ENCODE assay signal across 24 mouse cellular contexts in the genomic region with DNA sequence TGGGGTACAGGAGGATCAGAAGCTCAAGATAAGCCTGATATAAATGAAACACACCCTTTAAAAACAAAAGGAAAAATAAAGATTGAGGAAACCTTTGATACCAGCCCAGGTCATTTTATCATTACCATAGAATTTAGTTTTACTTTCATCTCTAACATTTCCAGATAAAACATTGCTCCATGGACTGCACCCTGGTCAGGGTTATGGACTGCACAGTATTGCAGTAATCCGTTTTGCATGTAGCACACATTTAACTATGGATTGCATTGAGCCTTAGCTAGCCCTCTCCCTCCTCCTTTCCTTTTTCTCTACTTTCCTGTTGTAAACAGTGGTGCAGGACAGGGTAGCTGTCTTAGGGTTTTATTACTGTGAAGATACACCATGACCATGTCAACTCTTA. TPM values are rescaled to one million over a fixed set of nuclear protein-coding genes. Genes with fewer than 3 reads are reported as not detected.
DNase-seq lines count a peak whose midpoint lies in the region; ATAC-seq and TF ChIP-seq lines count a peak whose summit lies in the region.
"Had no signal": no experiment of that assay in that cellular context is flagged by ENCODE, and none has a peak within 500 bp of the region (broad histone marks: within the 10 kb centered on the region; RNA-seq: fewer than 3 reads in every experiment).

No protein-coding gene starts in this region.

- no peak for TF ChIP-seq EP300 in liver, postnatal 0 days (IDR thresholded peaks at IDR 0.05; ENCODE audit: low read depth)

- H3K9ac ChIP-seq in liver, postnatal 0 days (replicated peaks): no peak overlapping the region
- H3K9ac ChIP-seq in liver, embryonic 12.5 days: no peak overlapping the region
- H3K9ac ChIP-seq in intestine, embryonic 16.5 days (ENCODE audit: low read depth, low read length): no peak overlapping the region
- no peak overlapping the region for H3K9ac ChIP-seq in heart, embryonic 11.5 days (ENCODE audit: low read depth, low read length)
- H3K9ac ChIP-seq: embryonic facial prominence, embryonic 13.5 days; embryonic facial prominence, embryonic 15.5 days; forebrain, embryonic 12.5 days had no signal

- TF ChIP-seq CTCF in liver, postnatal 0 days (IDR thresholded peaks at IDR 0.05; ENCODE audit: low read depth): no peak
- TF ChIP-seq CTCF in small intestine, adult 2 months (IDR thresholded peaks at IDR 0.05; ENCODE audit: extremely low read depth, insufficient read length, insufficient replicate concordance, low read depth, low read length): no peak

- no peak overlapping the region for H3K4me2 ChIP-seq in liver, postnatal 0 days (ENCODE audit: low read depth, low read length)
- H3K4me2 ChIP-seq in liver, embryonic 12.5 days: no peak overlapping the region
- no peak overlapping the region for H3K4me2 ChIP-seq in intestine, embryonic 16.5 days (ENCODE audit: low read depth, low read length)
- H3K4me2 ChIP-seq in heart, embryonic 11.5 days: no peak overlapping the region
- H3K4me2 ChIP-seq: embryonic facial prominence, embryonic 13.5 days; embryonic facial prominence, embryonic 15.5 days; forebrain, embryonic 12.5 days had no signal

- no peaks in the 10 kb centered on the region for H3K27me3 ChIP-seq in liver, postnatal 0 days (ENCODE audit: insufficient read depth, low read length)
- no peaks in the 10 kb centered on the region for H3K27me3 ChIP-seq in liver, embryonic 12.5 days (replicated peaks)
- H3K27me3 ChIP-seq in intestine, embryonic 16.5 days (replicated peaks; ENCODE audit: control insufficient read depth, insufficient read depth, low read length): no peaks in the 10 kb centered on the region
- no peaks in the 10 kb centered on the region for H3K27me3 ChIP-seq in small intestine, adult 2 months (ENCODE audit: control insufficient read depth, insufficient read depth, low read length)
- H3K27me3 ChIP-seq in heart, embryonic 11.5 days (ENCODE audit: control insufficient read depth, insufficient read depth, low read length): no peaks in the 10 kb centered on the region
- H3K27me3 ChIP-seq: embryonic facial prominence, embryonic 13.5 days; embryonic facial prominence, embryonic 15.5 days; forebrain, embryonic 12.5 days had no signal

- peaks cover 14% of the 10 kb centered on the region for H3K4me1 ChIP-seq in liver, postnatal 0 days (ENCODE audit: insufficient read depth)
- H3K4me1 ChIP-seq in liver, embryonic 12.5 days: no peaks in the 10 kb centered on the region
- H3K4me1 ChIP-seq in intestine, embryonic 16.5 days (ENCODE audit: control insufficient read depth, insufficient read depth, low read length): no peaks in the 10 kb centered on the region; the same call in 1 of the 2 replicates
- peaks cover 27% of the 10 kb centered on the region for H3K4me1 ChIP-seq in small intestine, adult 2 months (ENCODE audit: control insufficient read depth, insufficient read depth, insufficient read length, low read length)
- H3K4me1 ChIP-seq in heart, embryonic 11.5 days (ENCODE audit: control insufficient read depth, insufficient read depth, low read length): no peaks in the 10 kb centered on the region
- H3K4me1 ChIP-seq: embryonic facial prominence, embryonic 13.5 days; embryonic facial prominence, embryonic 15.5 days; forebrain, embryonic 10.5 days; forebrain, embryonic 12.5 days had no signal

- WGBS in liver, postnatal 0 days (ENCODE audit: insufficient replicate concordance): 79% methylated on average over 1 of the region's 1 CpGs
- WGBS in liver, embryonic 12.5 days (ENCODE audit: insufficient replicate concordance): 64% methylated on average over 1 of the region's 1 CpGs
- 56% methylated on average over 1 of the region's 1 CpGs for WGBS in intestine, embryonic 16.5 days
- WGBS in small intestine, adult 2 months: 33% methylated on average over 1 of the region's 1 CpGs
- 68% methylated on average over 1 of the region's 1 CpGs for WGBS in heart, embryonic 11.5 days (ENCODE audit: insufficient replicate concordance)

- 0 out of 2 replicates have a peak overlapping the region, but pooled peaks have one; percentile 1 for H3K27ac ChIP-seq in liver, postnatal 0 days (ENCODE audit: low read depth)
- no peak overlapping the region for H3K27ac ChIP-seq in liver, embryonic 12.5 days
- H3K27ac ChIP-seq in intestine, embryonic 16.5 days (ENCODE audit: low read length): no peak overlapping the region
- peak overlapping the region; percentile 78 for H3K27ac ChIP-seq in small intestine, adult 2 months (ENCODE audit: insufficient read depth, low read depth, low read length)
- H3K27ac ChIP-seq in heart, embryonic 11.5 days (ENCODE audit: low read depth, low read length): no peak overlapping the region
- H3K27ac ChIP-seq: embryonic facial prominence, embryonic 13.5 days; embryonic facial prominence, embryonic 15.5 days; forebrain, embryonic 10.5 days; forebrain, embryonic 12.5 days had no signal

- H3K4me3 ChIP-seq in liver, postnatal 0 days (ENCODE audit: low read depth, low read length): no peak overlapping the region
- no peak overlapping the region for H3K4me3 ChIP-seq in liver, embryonic 12.5 days
- no peak overlapping the region for H3K4me3 ChIP-seq in intestine, embryonic 16.5 days (ENCODE audit: low read length)
- H3K4me3 ChIP-seq in small intestine, adult 2 months (ENCODE audit: low read depth, low read length): no peak overlapping the region
- no peak overlapping the region for H3K4me3 ChIP-seq in heart, embryonic 11.5 days (ENCODE audit: low read depth, low read length)
- H3K4me3 ChIP-seq: embryonic facial prominence, embryonic 13.5 days; embryonic facial prominence, embryonic 15.5 days; erythroblast, embryonic 14.5 days; forebrain, embryonic 10.5 days; forebrain, embryonic 12.5 days had no signal

- no peak for TF ChIP-seq POLR2A in small intestine, adult 2 months (IDR thresholded peaks at IDR 0.05; ENCODE audit: low read depth, low read length)

- H3K9me3 ChIP-seq in liver, postnatal 0 days (ENCODE audit: low read length): no peaks in the 10 kb centered on the region
- H3K9me3 ChIP-seq in liver, embryonic 12.5 days (replicated peaks): no peaks in the 10 kb centered on the region
- no peaks in the 10 kb centered on the region for H3K9me3 ChIP-seq in intestine, embryonic 16.5 days (ENCODE audit: control insufficient read depth, low read length)
- no peaks in the 10 kb centered on the region for H3K9me3 ChIP-seq in heart, embryonic 11.5 days (replicated peaks; ENCODE audit: control insufficient read depth, low read length)
- H3K9me3 ChIP-seq: embryonic facial prominence, embryonic 13.5 days; embryonic facial prominence, embryonic 15.5 days; forebrain, embryonic 10.5 days; forebrain, embryonic 12.5 days had no signal

- no peak for DNase-seq in liver, postnatal 0 days
- DNase-seq in kidney, adult 18-20 months: no peak
- DNase-seq: adrenal gland, adult 2 months; adrenal gland, postnatal 10 days; adrenal gland, postnatal 25 days; cerebellum, adult 11 months; cerebellum, adult 18-20 months; cerebellum, adult 8-10 months; cerebellum, adult 9-11 months; cerebellum, postnatal 14 days; cerebellum, postnatal 36 days; embryo, embryonic 11 days had no signal

- no peak for ATAC-seq in liver, postnatal 0 days
- ATAC-seq in liver, embryonic 12.5 days: no peak
- peak; percentile 60 for ATAC-seq in intestine, embryonic 16.5 days
- ATAC-seq in heart, embryonic 11.5 days (replicated peaks; ENCODE audit: insufficient number of reproducible peaks, low FRiP score, low TSS enrichment): no peak
- ATAC-seq: forebrain, embryonic 14.5 days had no signal

- H3K36me3 ChIP-seq in liver, postnatal 0 days (replicated peaks; ENCODE audit: insufficient read depth, low read length): no peaks in the 10 kb centered on the region
- no peaks in the 10 kb centered on the region for H3K36me3 ChIP-seq in liver, embryonic 12.5 days
- H3K36me3 ChIP-seq in intestine, embryonic 16.5 days (ENCODE audit: control insufficient read depth, insufficient read depth, low read length): no peaks in the 10 kb centered on the region
- no peaks in the 10 kb centered on the region for H3K36me3 ChIP-seq in small intestine, adult 2 months (ENCODE audit: control insufficient read depth, insufficient read depth, low read length)
- H3K36me3 ChIP-seq in heart, embryonic 11.5 days (ENCODE audit: control insufficient read depth, insufficient read depth, low read length): no peaks in the 10 kb centered on the region
- H3K36me3 ChIP-seq: embryonic facial prominence, embryonic 15.5 days; forebrain, embryonic 10.5 days; forebrain, embryonic 12.5 days had no signal

RNA-seq across cellular contexts. Expression of gene Snx29, which starts 8.3 kb away (rescaled TPM):
- 1.7 and 2.3 TPM in 2 replicates for polyA plus RNA-seq in liver, postnatal 0 days (2015; fragmentation: Nextera tagmentation; extraction: Ambion mirVana)
- polyA plus RNA-seq in liver, embryonic 12.5 days (2016; fragmentation: Nextera tagmentation; extraction: Ambion mirVana): 4.6 and 4.9 TPM in 2 replicates
- polyA plus RNA-seq in intestine, embryonic 16.5 days (2015; fragmentation: Nextera tagmentation; extraction: Ambion mirVana): 5.9 and 6.3 TPM in 2 replicates
- 1.8 and 6.0 TPM in 2 replicates for polyA plus RNA-seq in small intestine, adult 2 months (2012; rRNA removed)
- 7.1 and 8.2 TPM in 2 replicates for polyA plus RNA-seq in heart, embryonic 11.5 days (2014; fragmentation: Nextera tagmentation; extraction: Ambion mirVana)

RNA-seq across cellular contexts. Expression of gene Tnfrsf17, which starts 17.4 kb away (rescaled TPM):
- polyA plus RNA-seq in liver, postnatal 0 days (2015; fragmentation: Nextera tagmentation; extraction: Ambion mirVana): not detected in 2 replicates
- polyA plus RNA-seq in liver, embryonic 12.5 days (2016; fragmentation: Nextera tagmentation; extraction: Ambion mirVana): not detected in 2 replicates
- not detected in 2 replicates for polyA plus RNA-seq in intestine, embryonic 16.5 days (2015; fragmentation: Nextera tagmentation; extraction: Ambion mirVana)
- 4.7 and 12.2 TPM in 2 replicates for polyA plus RNA-seq in small intestine, adult 2 months (2012; rRNA removed)
- polyA plus RNA-seq in heart, embryonic 11.5 days (2014; fragmentation: Nextera tagmentation; extraction: Ambion mirVana): not detected in 2 replicates
- polyA plus RNA-seq: adrenal gland, adult 2 months; C2C12; embryonic facial prominence, embryonic 11.5 days; embryonic facial prominence, embryonic 15.5 days; erythroblast, embryonic 14.5 days; forebrain, embryonic 10.5 days; forebrain, embryonic 12.5 days; forebrain, embryonic 14.5 days had no signal

Comparison
In these comparisons a context has a peak if more than half of its experiments do, and no peak if none do; other contexts are left out.
1. H3K27ac ChIP-seq: peak in liver, postnatal 0 days (single experiment) and small intestine, adult 2 months (single experiment); none in liver, embryonic 12.5 days (single experiment), intestine, embryonic 16.5 days (single experiment) and heart, embryonic 11.5 days (single experiment).